Mouse (Mus musculus): Measurements from ENCODE around the gene Sqor. TPM values are rescaled to one million over a fixed set of nuclear protein-coding genes. Genes with fewer than 3 reads are reported as not detected.

The Sqor gene
- 10 to 100 TPM; 24.9 to 25.6 TPM for total RNA-seq (2021)

DNA sequence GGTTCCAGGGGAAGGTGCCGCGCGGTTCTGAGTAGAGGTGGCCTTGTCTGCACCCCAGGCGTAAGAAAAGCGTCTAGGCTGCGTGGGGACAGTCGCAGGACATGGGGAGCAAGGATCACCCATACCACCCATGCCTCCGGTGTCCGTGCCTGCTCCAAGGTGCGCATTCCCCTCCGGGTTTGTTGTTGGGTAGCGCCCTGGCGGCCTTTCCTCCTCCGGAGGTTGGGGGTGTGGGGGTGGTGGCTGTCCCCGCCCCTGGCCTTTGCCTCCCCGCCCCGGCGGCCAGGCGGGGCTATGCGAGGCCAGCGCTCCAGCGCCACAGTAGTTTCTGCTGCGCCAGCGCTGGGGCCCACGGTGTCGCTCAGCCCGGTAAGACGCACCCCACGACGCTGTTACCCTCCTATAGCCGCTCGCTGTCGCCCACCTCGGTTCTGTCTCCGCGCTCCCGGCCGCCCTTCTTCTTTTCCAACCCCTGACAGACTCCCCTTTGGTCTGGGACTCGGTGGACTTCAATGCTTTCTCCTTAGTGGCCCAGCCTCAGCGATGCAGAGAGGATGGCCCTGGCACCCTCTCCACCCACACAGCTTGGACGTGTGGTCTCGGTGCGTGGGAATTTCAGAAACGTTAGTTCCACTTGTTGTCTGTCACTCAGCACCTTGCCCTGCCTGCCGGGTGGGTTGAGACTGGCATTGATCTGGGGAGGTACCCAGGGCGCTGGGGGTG is at the start of gene Sqor:
Gene Sqor, plus strand, starts transcription at position 167 of the 723 bp plus-strand sequence.
- intact Hi-C loops (cut with DNase I): no loop called here
- peak; percentile 76 for DNase-seq (ENCODE audit: low spot score)

DNA sequence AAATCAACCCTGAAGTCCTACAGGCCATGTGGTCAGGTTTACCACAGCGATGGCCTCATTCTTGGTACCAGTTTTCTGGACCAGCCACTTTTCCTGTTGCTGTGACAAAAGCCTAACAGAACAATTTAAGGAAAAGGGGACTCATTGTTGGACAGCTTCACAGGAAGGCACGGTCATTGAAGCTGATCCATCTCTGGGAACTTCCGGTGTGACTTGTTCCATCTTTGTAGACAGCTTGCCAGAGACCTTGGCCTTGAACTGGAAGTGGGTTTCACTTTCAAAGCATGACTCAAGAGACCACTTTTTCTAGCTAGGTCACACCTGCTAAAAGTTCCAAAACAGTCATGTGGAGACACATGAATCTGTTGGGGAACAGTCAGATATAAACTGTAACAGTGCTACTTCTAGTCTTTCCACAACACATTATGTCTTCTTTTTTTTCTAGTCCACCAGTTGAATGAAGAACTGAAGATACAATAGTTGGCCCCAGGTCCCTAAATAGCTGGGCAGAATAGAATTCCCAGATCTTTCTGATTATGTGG is 48.7 kb upstream of the Sqor start:
- intact Hi-C loops (cut with DNase I): no loop called here
- no peak for DNase-seq (ENCODE audit: low spot score)

DNA sequence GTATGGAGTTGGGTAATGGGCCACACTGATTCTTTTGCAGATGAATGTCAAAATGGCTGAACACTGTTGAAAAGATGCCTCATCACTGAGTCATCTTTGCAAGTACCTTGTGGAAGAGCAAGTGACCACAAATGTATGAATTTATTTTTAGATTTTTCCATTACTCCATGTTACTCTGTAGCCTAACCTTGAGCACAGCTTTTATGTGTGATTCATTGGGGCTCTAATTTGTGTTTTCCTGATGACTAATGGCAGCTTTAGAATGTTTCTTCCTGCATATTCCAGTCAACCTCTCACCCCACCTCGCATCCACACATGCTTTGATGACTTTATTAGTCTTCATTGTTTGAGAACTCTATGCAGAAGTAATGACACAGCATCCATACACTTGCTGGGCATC is 45.8 kb upstream of the Sqor start:
- intact Hi-C loops (cut with DNase I): no loop called here
- no peak for DNase-seq (ENCODE audit: low spot score)

DNA sequence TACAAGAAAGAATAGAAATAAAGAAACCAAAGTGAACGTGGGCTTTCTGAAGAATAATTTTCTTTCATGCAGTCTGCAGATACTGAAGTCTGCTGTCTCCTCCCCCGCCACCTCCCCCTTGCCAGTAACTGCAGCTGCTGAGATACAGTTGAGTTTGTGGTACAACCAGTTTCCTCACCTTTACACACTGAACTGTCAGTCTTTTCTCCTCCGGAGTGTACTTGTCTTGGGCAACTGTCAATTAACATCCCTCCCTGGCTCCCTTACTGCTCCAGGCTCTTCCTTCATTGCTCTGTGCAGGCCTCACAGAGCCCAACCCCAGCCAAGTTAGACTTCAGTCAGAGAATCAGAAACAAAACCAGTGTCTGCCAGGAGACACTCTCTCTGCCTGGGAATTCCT is 44.5 kb upstream of the Sqor start:
- DNase-seq (ENCODE audit: low spot score): no peak
- intact Hi-C loops (cut with DNase I): no loop called here

DNA sequence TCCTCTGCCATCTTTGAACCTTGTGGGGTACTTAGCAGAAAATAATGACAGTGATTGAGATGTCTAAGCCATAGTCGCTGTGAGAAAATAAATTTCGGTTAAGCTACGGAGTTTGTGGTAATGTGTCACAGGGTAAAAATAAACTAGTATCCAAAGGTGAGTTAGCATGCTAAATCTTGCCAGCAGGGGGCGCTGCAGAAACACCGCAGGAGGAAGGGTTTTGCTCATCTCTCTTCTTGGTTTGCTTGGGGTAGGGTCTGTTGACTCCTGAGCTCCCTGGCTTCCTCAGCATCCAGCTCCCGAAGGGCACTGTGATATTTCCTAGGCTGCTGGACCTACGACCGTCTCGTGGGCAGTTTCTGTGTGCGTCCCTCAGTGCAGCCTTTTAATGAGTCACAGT is 39.4 kb upstream of the Sqor start:
- intact Hi-C loops (cut with DNase I): loop anchor here (1.0 kb wide), 1 partner anchor 28 kb away; no protein-coding TSS in a partner anchor
- no peak for DNase-seq (ENCODE audit: low spot score)

DNA sequence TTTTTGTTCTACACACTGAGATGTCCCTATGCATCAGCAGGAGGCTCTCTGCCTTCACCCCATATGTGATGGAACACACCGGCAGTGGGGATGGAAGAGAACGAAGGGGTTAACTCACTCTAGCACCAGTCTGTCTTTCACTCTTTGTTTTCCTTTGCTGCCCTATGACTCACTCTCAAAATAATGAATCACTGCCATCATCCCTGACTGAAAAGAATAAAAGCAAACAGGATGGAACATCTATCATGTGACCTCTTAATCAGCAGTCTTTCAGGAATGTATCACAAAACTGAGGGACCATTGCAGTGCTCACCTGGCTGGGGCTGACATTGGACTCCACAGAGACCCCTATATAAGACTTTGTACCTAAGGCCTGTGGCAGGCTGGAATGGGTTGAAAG is 33.6 kb upstream of the Sqor start:
- intact Hi-C loops (cut with DNase I): no loop called here
- no peak for DNase-seq (ENCODE audit: low spot score)

DNA sequence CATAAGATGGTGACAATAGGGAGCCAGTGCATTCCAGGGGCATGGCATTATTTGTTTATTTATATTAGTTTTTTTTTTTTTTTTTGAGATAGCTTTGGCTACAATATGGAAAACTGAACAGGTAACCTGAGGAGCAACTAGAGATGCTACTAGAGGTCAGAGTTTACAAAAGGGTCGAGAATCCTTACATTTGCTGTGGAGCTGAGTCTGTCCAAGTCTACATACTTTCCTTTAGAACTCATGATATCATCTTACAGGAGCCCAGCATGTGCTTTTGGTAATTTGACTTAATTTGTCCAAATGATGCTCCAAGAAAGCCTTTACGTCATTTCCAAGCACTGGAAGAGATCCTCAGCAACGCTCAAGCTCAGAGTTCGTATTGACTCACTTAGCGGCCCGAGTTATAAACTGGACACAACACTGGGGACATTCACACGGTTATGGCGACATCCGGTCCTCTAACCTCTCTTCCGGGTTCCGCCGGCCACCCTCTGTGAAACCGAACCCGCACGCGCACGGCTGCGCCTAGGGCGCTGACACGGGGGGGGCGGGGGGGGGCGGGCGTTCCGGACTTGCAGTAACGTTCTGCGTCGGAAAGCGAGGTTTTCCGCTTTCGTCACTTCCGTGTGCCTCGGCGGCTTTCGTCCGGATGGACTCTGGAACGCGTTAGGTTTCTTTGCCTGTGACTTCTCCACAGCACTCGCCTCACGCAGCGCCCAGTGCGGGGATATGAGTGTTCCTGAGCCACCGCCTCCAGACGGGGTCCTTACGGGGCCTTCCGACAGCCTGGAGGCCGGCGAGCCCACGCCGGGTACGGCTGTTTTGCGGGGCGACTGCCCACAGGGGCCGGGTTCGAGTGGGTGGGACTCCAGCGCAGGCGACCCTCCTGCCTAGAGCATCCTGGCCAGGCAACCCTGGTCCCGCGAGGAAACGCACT is 26.9 kb upstream of the Sqor start, which contains the start of gene Bloc1s6:
Gene Bloc1s6, plus strand, starts transcription at position 610 of the 937 bp plus-strand sequence.
- intact Hi-C loops (cut with DNase I): loop anchor here (2.0 kb wide), 1 partner anchor 35 kb away; the partner anchor contains the start of gene Slc30a4
- DNase-seq (ENCODE audit: low spot score): peak; percentile 78

DNA sequence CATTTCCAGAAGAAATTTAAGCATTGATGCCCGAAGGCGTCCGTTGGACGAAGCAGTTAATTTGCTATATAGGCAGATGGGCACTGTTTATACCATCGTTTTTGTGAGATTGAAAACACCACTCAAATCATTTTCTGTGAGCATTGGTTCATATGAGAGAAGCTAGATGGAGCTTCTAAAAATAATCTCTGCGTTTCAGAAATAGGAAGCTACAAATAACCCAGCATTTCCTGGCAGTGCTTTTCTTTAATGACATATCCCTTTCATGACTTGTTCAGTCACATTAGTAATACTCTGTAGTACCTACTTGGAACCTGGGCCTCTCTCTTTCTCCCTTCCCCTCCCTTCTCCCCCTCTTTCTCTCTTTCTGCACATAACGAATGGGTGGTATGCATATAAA is 26.0 kb upstream of the Sqor start:
- intact Hi-C loops (cut with DNase I): loop anchor here (2.0 kb wide), 1 partner anchor 36 kb away; the partner anchor contains the start of gene Slc30a4

DNA sequence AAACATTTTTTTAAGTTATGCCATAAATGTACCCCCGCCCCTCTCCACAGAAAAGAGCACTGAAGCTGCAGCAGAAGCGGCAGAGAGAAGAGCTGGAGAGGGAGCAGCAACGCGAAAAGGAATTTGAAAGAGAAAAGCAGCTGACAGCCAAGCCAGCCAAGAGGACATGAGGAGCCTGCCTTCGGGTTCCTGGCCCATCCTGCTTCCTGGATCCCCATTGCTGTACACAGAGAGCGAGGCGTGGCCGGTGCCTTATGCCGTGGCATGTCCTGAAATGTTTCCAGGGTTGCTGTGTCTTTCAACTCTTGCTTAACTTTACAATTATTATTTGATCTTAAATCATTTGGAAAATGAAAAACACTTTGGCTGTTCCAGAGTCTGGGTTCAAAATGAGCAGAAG is 18.6 kb upstream of the Sqor start:
- intact Hi-C loops (cut with DNase I): no loop called here
- no peak for DNase-seq (ENCODE audit: low spot score)

More for the DNA sequence above, 26.0 kb upstream of the Sqor start:
- DNase-seq (ENCODE audit: low spot score): no peak

DNA sequence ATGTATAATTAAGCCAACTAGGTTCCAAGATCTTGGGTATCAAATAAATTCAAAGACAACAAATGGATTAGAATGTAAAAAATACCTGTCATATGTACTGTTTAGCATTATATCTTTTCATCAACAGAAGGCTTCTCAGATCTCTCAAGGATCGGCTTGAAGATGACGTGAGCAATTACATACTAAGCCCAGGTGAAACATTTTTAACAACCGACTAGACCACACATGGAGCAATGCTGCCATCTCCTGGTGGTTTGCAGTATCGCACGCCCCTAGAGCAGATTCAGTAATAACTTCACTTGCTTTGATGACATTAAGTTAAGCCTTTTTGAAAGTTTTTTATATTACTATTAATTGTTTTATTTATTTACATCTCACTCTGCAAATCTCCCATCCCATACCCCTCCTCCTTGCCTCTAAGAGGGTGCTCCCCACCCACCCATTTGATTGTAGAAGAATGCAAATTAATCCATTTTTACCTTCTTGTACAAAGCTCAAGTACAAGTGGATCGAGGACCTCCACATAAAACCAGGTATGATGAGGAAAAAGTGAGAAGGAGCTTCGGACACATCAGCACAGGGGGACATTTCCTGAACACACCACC is 11.2 kb upstream of the Sqor start:
- no peak for DNase-seq (ENCODE audit: low spot score)
- intact Hi-C loops (cut with DNase I): loop anchor here (1.0 to 10.0 kb wide), 4 partner anchors 28 to 182 kb away; partner anchors contain the start of gene AA467197

DNA sequence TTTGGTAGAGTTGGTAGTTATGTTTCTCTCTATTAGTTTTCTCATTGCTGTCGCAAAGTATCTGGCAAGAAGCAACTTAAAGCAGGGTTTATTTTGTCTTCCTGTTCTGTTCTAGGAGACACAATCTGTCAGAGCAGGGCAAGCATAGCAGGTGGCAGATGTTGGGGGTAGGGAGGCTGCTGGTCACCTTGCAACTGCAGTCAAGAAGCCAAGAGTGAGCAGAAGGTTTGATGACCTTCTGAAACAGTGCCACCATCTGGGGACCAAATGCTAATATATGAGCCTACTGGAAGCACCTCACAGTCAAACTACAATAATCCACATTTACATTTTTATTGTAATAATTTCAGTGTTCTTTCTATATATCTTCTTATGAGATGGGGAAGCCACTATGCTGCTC is 5.2 kb upstream of the Sqor start:
- intact Hi-C loops (cut with DNase I): loop anchor here (10.0 kb wide), 2 partner anchors 95 to 125 kb away; partner anchors contain the start of gene AA467197
- no peak for DNase-seq (ENCODE audit: low spot score)

DNA sequence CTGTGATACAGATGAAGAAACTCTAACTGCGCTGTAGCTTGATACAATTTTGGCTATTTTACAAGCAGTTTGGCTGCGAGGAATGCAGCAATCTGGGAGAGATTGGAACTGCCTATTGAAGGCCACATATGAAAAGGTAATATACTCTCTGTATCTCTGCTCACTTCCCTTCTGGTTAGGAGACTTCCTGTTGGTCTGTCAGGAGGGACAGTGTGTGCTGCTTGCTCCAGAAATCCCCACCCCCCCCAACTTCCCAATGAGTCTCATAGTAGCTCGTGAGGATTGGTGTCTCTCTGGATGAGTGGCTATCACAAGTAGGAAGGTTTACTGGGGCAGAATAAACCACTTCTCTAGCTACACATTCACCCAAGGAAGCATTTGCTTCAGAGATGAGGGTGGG is 2.0 kb upstream of the Sqor start:
- DNase-seq (ENCODE audit: low spot score): no peak
- intact Hi-C loops (cut with DNase I): no loop called here

DNA sequence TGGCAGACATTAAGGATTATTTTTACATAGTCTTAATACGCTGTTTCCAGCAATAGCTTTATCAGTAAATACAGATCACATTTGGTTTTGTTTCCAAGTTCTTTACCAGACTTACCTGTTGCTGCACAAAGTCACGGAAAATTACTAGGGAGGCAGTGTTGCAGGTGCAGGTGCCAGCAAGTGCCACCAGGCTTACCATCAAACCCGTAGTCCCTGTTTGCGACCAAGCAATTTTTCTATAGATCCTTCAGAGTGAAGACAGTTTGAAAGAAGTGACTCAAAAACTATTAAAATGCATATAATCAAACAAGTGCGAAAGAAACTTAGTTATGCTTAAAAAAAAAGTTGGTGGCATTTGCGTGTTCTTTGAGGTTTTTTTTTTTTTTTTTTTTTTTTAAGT is 511 bp upstream of the Sqor start:
- intact Hi-C loops (cut with DNase I): no loop called here

DNA sequence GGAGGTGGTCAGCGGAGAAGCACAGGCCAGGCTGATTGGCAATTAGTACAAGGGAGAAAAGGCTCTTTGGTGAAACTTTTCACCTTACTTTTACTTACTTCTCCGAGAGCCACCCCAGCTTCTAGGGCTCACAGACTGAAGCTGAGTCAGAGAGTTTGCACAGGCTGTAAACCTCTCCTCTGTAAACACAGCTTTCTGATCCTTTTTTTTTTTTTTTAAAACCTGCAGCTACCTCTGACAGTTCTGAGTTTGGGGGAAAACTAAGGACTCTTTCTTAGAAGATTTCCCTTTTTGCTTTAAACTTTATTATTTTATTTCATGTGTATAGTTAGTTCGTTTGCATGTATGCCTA is 733 bp downstream of the Sqor start:
- intact Hi-C loops (cut with DNase I): no loop called here
- no peak for DNase-seq (ENCODE audit: low spot score)

More for the DNA sequence above, 511 bp upstream of the Sqor start:
- no peak for DNase-seq (ENCODE audit: low spot score)

DNA sequence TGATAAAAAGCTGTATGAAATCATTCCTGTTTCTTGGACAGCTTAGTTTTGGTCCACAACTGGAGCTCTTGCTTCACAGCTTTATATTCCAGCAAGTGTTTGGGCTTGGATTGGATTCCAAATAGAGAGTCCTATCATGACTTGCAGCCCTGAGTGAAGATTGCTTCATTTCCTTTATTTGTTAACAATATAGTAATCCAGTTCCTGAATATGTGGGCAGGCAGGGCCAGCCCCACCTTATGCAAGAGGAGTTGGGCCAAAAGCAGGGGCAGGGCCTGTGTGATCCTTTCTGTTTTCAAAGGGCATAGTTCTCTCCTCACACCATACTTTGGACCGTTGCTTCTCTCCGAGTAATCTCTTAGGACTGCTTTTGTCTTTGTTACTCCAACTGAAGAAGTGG is 6.0 kb downstream of the Sqor start:
- DNase-seq (ENCODE audit: low spot score): peak; percentile 40
- intact Hi-C loops (cut with DNase I): no loop called here

DNA sequence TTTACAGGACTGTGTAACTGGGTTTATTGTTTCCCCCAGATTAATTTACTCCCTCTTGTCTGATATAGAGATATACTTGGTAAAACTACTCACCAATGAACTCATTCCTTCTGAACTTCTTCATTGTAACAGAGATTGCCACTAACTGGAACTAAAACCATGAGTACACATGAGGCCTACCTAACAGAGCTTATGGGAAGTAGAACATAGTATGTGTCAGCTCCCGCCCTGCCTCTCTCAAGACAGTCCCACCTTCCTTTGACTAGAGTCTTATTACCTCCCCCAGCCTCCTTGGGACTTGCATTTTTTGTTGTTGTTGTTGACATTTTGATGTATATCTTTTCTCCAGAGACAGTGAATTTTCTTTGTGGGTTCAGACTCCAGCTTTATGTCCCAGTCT is 7.9 kb downstream of the Sqor start:
- intact Hi-C loops (cut with DNase I): no loop called here
- no peak for DNase-seq (ENCODE audit: low spot score)

DNA sequence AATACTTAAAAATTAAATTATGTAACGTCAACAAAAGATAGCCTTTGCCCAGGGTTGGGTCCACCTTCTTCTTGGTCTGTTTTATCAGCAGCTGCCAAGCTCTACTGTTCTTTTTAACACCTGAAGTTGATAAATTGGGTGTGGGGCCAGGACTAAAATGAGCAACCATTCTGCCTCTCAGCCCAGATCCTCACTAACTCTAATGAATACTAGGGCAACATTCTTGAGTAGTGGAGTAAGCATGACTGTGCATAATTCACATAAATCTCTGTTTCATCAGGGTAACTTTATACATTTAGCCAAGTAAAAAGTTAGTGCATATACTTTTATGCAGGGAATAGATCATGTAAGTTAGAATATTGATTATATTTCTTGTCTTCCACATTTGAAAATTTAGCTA is 10.5 kb downstream of the Sqor start:
- intact Hi-C loops (cut with DNase I): no loop called here
- no peak for DNase-seq (ENCODE audit: low spot score)

DNA sequence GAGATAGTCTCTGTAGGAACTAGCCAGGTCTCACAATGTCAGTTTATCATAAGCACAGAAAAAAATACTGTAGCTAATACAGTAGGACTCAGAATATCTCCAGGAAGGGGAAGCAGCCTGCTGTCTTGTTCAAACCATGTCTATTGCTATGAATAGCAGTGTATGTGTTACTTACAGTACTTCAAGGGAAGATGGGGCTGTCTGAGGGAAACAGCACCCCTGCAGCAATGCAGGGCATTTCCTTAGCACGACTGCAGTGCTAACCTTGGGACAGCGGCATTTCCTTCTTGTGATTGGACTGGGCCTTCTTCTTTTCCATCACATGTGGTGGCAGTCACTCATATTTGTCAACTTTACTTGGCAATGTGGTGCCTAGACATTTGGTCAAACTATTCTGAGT is 11.8 kb downstream of the Sqor start:
- intact Hi-C loops (cut with DNase I): no loop called here

DNA sequence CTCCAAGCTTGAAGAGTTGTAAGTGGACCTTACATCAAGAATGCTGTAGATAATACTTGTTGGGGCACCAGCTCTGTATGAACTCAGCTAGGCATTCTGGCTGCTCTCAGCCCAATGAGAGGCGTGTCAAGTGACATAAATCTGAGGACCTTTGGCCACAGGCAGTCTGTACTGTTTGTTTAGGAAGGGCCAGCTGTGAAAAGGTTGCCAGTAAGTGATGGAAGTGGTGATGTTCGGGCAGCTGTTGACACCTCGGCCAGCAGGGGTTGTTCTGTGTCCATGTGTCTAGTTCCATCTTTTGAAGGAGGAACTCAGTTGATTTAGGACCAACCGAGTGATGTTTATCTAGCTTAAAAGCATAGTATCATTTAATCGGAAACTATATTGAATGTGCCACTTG is 14.9 kb downstream of the Sqor start:
- intact Hi-C loops (cut with DNase I): no loop called here
- DNase-seq (ENCODE audit: low spot score): no peak

More for the DNA sequence above, 11.8 kb downstream of the Sqor start:
- DNase-seq (ENCODE audit: low spot score): no peak

DNA sequence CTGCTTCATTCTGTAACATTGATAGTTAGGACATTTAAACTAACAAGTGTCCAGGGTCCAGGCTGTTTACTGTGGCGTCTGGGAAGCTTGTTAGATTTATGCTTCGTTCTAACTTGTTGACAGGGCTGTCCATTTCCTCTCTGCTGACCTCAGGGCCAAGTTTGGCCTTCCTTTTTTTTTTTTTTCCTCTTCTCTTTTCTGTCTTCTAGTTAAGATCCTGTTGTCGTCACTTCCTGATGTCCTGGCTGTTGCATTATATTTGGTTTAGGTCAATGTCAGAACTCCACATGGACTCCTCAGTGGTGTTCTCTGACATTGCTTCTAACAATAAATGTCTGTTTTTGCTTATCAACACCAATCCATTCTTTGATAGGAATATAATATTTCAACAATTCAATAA is 15.4 kb downstream of the Sqor start:
- intact Hi-C loops (cut with DNase I): no loop called here
- no peak for DNase-seq (ENCODE audit: low spot score)

Measured in heart, postnatal 25 days (tissue).